Mouse (Mus musculus): ENCODE results near the gene Erv3. TPM values are rescaled to one million over a fixed set of nuclear protein-coding genes. Genes with fewer than 3 reads are reported as not detected.

Gene Erv3
- total RNA-seq, 2 experiments from 2014 or later, result 0.09 to 0.19 TPM

GRCm38 (mm10) chr2:131814327-131814726 is 45.2 kb downstream of the Erv3 start:
- intact Hi-C loops (cut with DNase I), result loop anchor here (5.0 kb wide), 1 partner anchor 42 kb away; no protein-coding TSS in a partner anchor
- DNase-seq (ENCODE audit: extremely low spot score in 1 of 2, low spot score in 2 of 2), result no peak
- Histone ChIP-seq H3K27ac (no peak overlapping the region), H3K4me3 (no peak overlapping the region)
- TF ChIP-seq CTCF (IDR thresholded peaks at IDR 0.05), result no peak

GRCm38 (mm10) chr2:131813437-131813836 is 46.1 kb downstream of the Erv3 start:
- DNase-seq (ENCODE audit: extremely low spot score in 1 of 2, low spot score in 2 of 2), result no peak
- H3K4me3 ChIP-seq, result no peak overlapping the region
- no peak for TF ChIP-seq CTCF (IDR thresholded peaks at IDR 0.05)
- H3K27ac ChIP-seq, result no peak overlapping the region
- intact Hi-C loops (cut with DNase I), result loop anchor here (2.0 to 5.0 kb wide), 3 partner anchors 41 to 391 kb away; no protein-coding TSS in a partner anchor

- intact Hi-C loops (cut with DNase I), result loop anchor here (1.0 to 5.0 kb wide), 5 partner anchors 40 to 390 kb away; partner anchors contain the start of gene Adra1d
- peak; percentile 62 to 73 for DNase-seq (ENCODE audit: extremely low spot score in 1 of 2, low spot score in 2 of 2)
- TF ChIP-seq CTCF (IDR thresholded peaks at IDR 0.05), result peak; percentile 93
- Histone ChIP-seq H3K4me3 (no peak overlapping the region), H3K27ac (no peak overlapping the region)
These were observed 46.9 kb downstream of the Erv3 start for GRCm38 (mm10) chr2:131812480-131813137.

GRCm38 (mm10) chr2:131811607-131812006 is 47.9 kb downstream of the Erv3 start:
- no peak for TF ChIP-seq CTCF (IDR thresholded peaks at IDR 0.05)
- Histone ChIP-seq H3K27ac (no peak overlapping the region), H3K4me3 (no peak overlapping the region)
- intact Hi-C loops (cut with DNase I), result loop anchor here (1.0 to 5.0 kb wide), 5 partner anchors 39 to 389 kb away; partner anchors contain the start of gene Adra1d
- no peak for DNase-seq (ENCODE audit: extremely low spot score in 1 of 2, low spot score in 2 of 2)

- no peak overlapping the region for H3K27ac ChIP-seq
- intact Hi-C loops (cut with DNase I), result no loop called here
These were observed 50.7 kb downstream of the Erv3 start for GRCm38 (mm10) chr2:131808856-131809255.

GRCm38 (mm10) chr2:131807660-131808059 is 51.9 kb downstream of the Erv3 start:
- intact Hi-C loops (cut with DNase I), result no loop called here
- no peak overlapping the region for H3K27ac ChIP-seq
- TF ChIP-seq CTCF (IDR thresholded peaks at IDR 0.05), result peak; percentile 39
- H3K4me3 ChIP-seq, result no peak overlapping the region
- DNase-seq (ENCODE audit: extremely low spot score in 1 of 2, low spot score in 2 of 2), result no peak

More at GRCm38 (mm10) chr2:131808856-131809255, 50.7 kb downstream of the Erv3 start:
- no peak overlapping the region for H3K4me3 ChIP-seq
- TF ChIP-seq CTCF (IDR thresholded peaks at IDR 0.05), result no peak
- no peak for DNase-seq (ENCODE audit: extremely low spot score in 1 of 2, low spot score in 2 of 2)

GRCm38 (mm10) chr2:131806863-131807262 is 52.7 kb downstream of the Erv3 start:
- no peak for TF ChIP-seq CTCF (IDR thresholded peaks at IDR 0.05)
- intact Hi-C loops (cut with DNase I), result no loop called here
- Histone ChIP-seq H3K4me3 (no peak overlapping the region), H3K27ac (no peak overlapping the region)
- no peak for DNase-seq (ENCODE audit: extremely low spot score in 1 of 2, low spot score in 2 of 2)

- no peak for TF ChIP-seq CTCF (IDR thresholded peaks at IDR 0.05)
- DNase-seq (ENCODE audit: extremely low spot score in 1 of 2, low spot score in 2 of 2), result no peak
- intact Hi-C loops (cut with DNase I), result no loop called here
- Histone ChIP-seq H3K4me3 (no peak overlapping the region), H3K27ac (no peak overlapping the region)
These were observed 54.2 kb downstream of the Erv3 start for GRCm38 (mm10) chr2:131805306-131805705.

- no peak overlapping the region for H3K27ac ChIP-seq
- DNase-seq (ENCODE audit: extremely low spot score in 1 of 2, low spot score in 2 of 2), result no peak
- intact Hi-C loops (cut with DNase I), result no loop called here
- no peak overlapping the region for H3K4me3 ChIP-seq
- TF ChIP-seq CTCF (IDR thresholded peaks at IDR 0.05), result no peak
These were observed 55.7 kb downstream of the Erv3 start for GRCm38 (mm10) chr2:131803801-131804200.

Other genes starting within 250 kb of the Erv3 start
- gene Prnp, start 50.2 kb upstream of the Erv3 start, total RNA-seq (2021), result 100 to 1,000 TPM; 748 to 772 TPM
- gene Prn, start 50.2 kb upstream of the Erv3 start, total RNA-seq (2021), result under 1 TPM in 1 of 2 experiments, not detected in 1; 0.20 TPM
- under 1 TPM in 1 of 2 experiments, not detected in 1; 0.14 TPM for gene Prnd, start 91.1 kb upstream of the Erv3 start, total RNA-seq (2021)
- 10 to 100 TPM; 39.2 to 41.2 TPM for gene Rassf2, start 170.5 kb upstream of the Erv3 start, total RNA-seq (2021)